Mouse (Mus musculus) hindbrain, embryonic 11.5 days (tissue): ENCODE measurements at regions not wholly inside any gene's neighbourhood (a gene's known extent, or its start where the extent isn't known, plus 50 kb on each side); places are given as distances from the start of the nearest gene placed in this dataset.
A peak's percentile ranks its signal among the peaks of the same experiment; 100 is the strongest.

Source experiments
- ATAC-seq: fragments of 200-750 bp; cut with Nextera tagmentation; 2 replicates; pipeline ENCODE4 v1.8.0; 2017; ENCODE audit warnings: mild to moderate bottlenecking, moderate TSS enrichment, moderate library complexity; ENCODE audit not compliant: low FRiP score
- DNase-seq: peaks from one replicate; pipeline ENCODE4 v3.0.0-alpha.2; 2015; ENCODE audit warnings: low spot score
- H3K27ac ChIP-seq: fragments of 300-500 bp; sonication (generic); 2 replicates; pipeline ENCODE4 v1.5.1; 2014; ENCODE audit warnings: mild to moderate bottlenecking, low read depth, low read length
- H3K27me3 ChIP-seq: fragments of 300-500 bp; sonication (generic); 2 replicates; pipeline ENCODE4 v1.6.1; 2014; ENCODE audit warnings: mild to moderate bottlenecking, low read length, moderate library complexity, mixed read lengths; ENCODE audit not compliant: control insufficient read depth, insufficient read depth
- H3K36me3 ChIP-seq: fragments of 300-500 bp; sonication (generic); 2 replicates; pipeline ENCODE4 v1.6.1; 2014; ENCODE audit warnings: mild to moderate bottlenecking, low read length, moderate library complexity, mixed read lengths; ENCODE audit not compliant: control insufficient read depth, insufficient read depth
- H3K4me1 ChIP-seq: fragments of 300-500 bp; sonication (generic); replicated peaks from 2 replicates; pipeline ENCODE4 v1.6.1; 2014; ENCODE audit warnings: low read length, mixed read lengths; ENCODE audit not compliant: control insufficient read depth, insufficient read depth
- H3K4me2 ChIP-seq: fragments of 300-500 bp; sonication (generic); replicated peaks from 2 replicates; pipeline ENCODE4 v1.6.1; 2014; ENCODE audit warnings: mild to moderate bottlenecking, low read depth, low read length
- H3K4me3 ChIP-seq: fragments of 300-500 bp; sonication (generic); 2 replicates; pipeline ENCODE4 v1.5.1; 2014; ENCODE audit warnings: low read depth, low read length
- H3K9ac ChIP-seq: fragments of 300-500 bp; sonication (generic); 2 replicates; pipeline ENCODE4 v1.6.1; 2014; ENCODE audit warnings: low read depth, low read length
- H3K9me3 ChIP-seq: fragments of 300-500 bp; sonication (generic); 2 replicates; pipeline ENCODE4 v1.6.1; 2016; ENCODE audit warnings: low read length; ENCODE audit not compliant: control insufficient read depth
- WGBS: fragments of 180-500 bp; shearing (Covaris S2); extraction: QIAGEN DNeasy Blood & Tissue Kit; methylation state at CpG from one replicate; pipeline ENCODE4 v1.1.7; 2014; 5-methylcytosine and 5-hydroxymethylcytosine counted together

DNA sequence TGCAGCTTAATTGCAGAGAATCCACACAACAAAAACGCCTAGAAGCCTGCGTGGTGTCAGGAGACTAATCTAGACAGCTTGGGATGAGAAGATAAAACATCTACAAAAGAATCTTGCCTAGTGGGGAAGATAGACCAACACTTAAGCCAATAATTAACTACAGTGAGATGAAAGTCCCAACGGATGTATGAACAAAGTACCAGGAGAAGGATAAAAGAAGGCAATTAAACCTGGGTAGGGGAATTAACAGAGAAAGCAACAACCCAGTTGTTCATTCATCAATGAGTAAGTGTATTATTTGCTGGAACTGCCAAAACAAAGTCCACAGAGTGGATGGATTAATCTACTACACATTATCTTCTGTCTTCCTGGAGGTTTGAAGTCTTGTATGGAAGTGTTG, 99.8 kb downstream of the Olfm4 start:
- Histone ChIP-seq H3K36me3 (no peaks in the 10 kb centered on the region), H3K4me1 (no peaks in the 10 kb centered on the region), H3K27me3 (no peaks in the 10 kb centered on the region), H3K4me2 (no peak overlapping the region), H3K4me3 (no peak overlapping the region), H3K27ac (no peak overlapping the region), H3K9ac (no peak overlapping the region), H3K9me3 (no peaks in the 10 kb centered on the region)
- ATAC-seq (no peak), DNase-seq (no peak)
- WGBS = 82% methylated on average over 3 of the region's 3 CpGs

DNA sequence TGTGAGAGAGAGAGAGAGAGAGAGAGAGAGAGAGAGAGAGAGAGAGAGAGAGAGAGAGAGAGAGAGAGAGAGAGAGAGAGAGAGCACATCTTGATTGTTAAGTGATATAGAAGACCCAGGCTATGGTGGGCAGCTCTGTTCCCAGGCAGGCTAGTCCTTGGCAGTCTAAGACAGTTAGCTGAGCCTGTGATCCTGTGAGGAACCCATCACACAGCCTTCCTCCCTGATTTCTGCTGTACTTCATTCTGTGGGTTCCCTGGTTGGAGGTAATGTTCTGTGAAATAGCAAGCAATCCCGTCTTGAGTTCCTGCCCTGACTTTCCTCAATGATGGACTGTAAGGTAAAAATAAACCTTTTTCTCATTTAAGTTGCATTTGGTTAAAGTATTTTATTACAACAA, 113.4 kb downstream of the Olfm4 start:
- Histone ChIP-seq H3K4me1 (no peaks in the 10 kb centered on the region), H3K9me3 (no peaks in the 10 kb centered on the region), H3K9ac (no peak overlapping the region), H3K4me3 (no peak overlapping the region), H3K4me2 (no peak overlapping the region), H3K27me3 (no peaks in the 10 kb centered on the region), H3K36me3 (no peaks in the 10 kb centered on the region), H3K27ac (no peak overlapping the region)
- ATAC-seq = no peak
- 74% methylated on average over 1 of the region's 1 CpGs for WGBS
- no peak for DNase-seq

DNA sequence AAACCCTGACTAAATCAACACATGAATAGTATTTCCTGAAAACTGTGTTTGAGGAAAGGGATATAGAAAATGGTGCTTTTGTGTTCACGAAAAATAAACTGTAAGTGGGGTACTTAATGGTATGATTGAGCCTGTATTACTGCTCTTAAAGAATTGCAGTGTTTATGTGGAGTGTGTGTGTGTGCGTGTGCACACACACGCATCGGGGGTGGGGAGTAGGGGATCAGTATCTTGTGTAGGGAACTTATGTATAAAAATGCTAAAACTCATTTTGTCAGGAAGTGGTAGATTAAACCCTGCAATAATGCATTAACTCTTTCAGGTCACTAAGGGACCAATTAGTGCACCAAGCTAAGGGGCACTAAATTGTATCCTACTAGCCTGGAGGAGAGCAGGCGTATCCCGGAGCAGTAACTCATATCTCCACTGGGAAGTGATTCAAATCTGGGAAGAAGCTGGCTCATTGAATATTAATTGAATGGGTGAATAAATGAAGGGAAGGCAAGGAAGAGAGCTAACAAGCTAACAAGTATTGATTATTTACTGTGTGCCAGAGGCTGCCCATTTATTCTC, 129.3 kb downstream of the Olfm4 start:
- no peak for DNase-seq
- Histone ChIP-seq H3K27ac (no peak overlapping the region), H3K27me3 (no peaks in the 10 kb centered on the region), H3K4me3 (no peak overlapping the region), H3K4me2 (no peak overlapping the region), H3K9ac (no peak overlapping the region), H3K36me3 (no peaks in the 10 kb centered on the region), H3K4me1 (no peaks in the 10 kb centered on the region), H3K9me3 (no peaks in the 10 kb centered on the region)
- WGBS = 86% methylated on average over 6 of the region's 6 CpGs
- ATAC-seq = no peak

DNA sequence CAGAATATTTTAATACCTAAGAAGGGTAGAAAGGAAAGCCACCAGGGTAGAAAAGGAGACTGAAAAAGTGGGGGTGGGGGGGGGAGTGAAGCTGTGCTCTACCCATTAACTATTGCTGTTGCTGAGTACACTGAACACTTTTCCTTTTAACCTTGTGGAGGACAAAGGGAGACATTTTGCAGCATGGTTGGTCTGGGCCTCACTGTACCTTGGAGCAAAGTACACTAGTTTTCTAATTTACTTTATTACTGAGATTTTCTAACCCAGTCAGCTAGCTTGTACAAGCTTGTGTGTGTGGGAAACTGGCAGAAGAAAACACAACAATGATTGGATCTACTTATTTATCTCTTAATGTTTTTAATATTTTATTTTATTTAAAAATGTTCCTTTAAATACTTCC, 130.4 kb downstream of the Olfm4 start:
- H3K4me2 ChIP-seq = no peak overlapping the region
- no peaks in the 10 kb centered on the region for H3K36me3 ChIP-seq
- H3K9ac ChIP-seq = no peak overlapping the region
- DNase-seq (no peak), ATAC-seq (no peak)
- no peaks in the 10 kb centered on the region for H3K27me3 ChIP-seq
- no peaks in the 10 kb centered on the region for H3K4me1 ChIP-seq
- no peak overlapping the region for H3K27ac ChIP-seq
- no peaks in the 10 kb centered on the region for H3K9me3 ChIP-seq
- no peak overlapping the region for H3K4me3 ChIP-seq

DNA sequence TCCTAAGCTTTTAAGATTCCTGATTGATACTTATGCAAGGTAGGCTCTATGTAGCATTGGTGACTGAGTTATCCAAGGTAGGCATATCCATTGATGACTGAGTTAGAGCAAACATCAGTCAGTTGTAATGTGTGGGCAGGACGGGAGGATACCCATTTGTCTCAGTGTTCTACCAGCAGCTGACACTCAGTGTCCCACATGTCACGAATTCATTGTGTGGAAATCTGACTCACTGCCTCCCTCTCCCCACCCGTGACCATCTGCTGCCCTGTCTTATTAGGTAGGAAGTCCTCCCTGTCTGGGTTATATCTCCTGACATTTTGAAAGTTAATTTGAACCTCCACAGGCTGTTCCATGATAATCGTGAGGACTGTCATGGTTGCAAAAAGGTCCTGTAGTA, 141.3 kb downstream of the Olfm4 start:
- Histone ChIP-seq H3K9me3 (no peaks in the 10 kb centered on the region), H3K4me3 (no peak overlapping the region), H3K36me3 (no peaks in the 10 kb centered on the region), H3K27me3 (no peaks in the 10 kb centered on the region), H3K4me2 (no peak overlapping the region), H3K4me1 (no peaks in the 10 kb centered on the region), H3K9ac (no peak overlapping the region), H3K27ac (no peak overlapping the region)
- 70% methylated on average over 4 of the region's 4 CpGs for WGBS
- DNase-seq (no peak), ATAC-seq (no peak)

DNA sequence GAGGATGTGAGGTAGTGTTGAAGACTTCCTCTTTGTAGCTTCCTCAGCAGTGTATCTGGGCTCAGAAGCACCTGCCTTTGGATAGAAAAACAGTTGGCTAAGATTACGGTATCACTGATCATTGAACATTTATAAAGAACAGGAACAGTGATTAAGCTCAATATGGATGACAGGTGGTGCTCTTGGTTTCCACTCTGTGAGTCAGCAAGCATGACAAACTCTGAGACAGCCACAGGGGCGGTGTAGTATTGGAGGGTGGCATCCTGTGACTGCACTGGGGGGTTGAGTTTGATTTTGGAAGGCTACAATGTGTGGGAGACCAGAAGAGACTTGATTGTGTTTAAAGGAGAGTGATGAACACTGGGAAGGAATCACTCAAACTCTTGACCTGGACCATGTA, 144.3 kb downstream of the Olfm4 start:
- DNase-seq (no peak), ATAC-seq (no peak)
- no peak overlapping the region for H3K4me3 ChIP-seq
- no peak overlapping the region for H3K9ac ChIP-seq
- H3K27ac ChIP-seq = no peak overlapping the region
- WGBS = 86% methylated on average over 2 of the region's 2 CpGs
- H3K36me3 ChIP-seq = no peaks in the 10 kb centered on the region
- H3K4me2 ChIP-seq = no peak overlapping the region
- H3K27me3 ChIP-seq = no peaks in the 10 kb centered on the region
- H3K4me1 ChIP-seq = no peaks in the 10 kb centered on the region
- H3K9me3 ChIP-seq = no peaks in the 10 kb centered on the region

DNA sequence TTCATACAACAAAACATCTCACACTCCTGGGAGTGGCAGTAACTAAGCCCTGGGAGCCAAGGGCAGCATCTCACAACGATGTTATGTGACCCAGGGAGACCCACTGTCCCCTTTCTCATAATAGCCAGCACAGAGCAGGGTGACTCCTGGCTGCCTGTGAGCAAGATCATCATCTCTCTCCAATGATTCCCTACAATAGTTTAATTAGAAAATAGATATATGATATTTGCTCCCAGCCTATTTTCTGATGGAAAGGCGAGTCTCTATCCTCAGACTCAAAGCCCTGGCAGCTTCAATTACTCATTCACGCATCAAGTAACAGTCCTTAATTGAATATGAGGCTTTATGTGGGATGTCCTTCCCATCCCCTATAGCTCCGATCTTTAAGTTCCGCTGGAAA, 153.7 kb downstream of the Olfm4 start:
- no peak overlapping the region for H3K4me2 ChIP-seq
- 41% methylated on average over 5 of the region's 5 CpGs for WGBS
- no peaks in the 10 kb centered on the region for H3K27me3 ChIP-seq
- ATAC-seq (peak; percentile 33; the same call in 1 of the 2 replicates), DNase-seq (no peak)
- H3K4me1 ChIP-seq = 0 out of 2 replicates have a peak, but pooled peaks cover 2% of the 10 kb centered on the region
- H3K36me3 ChIP-seq = no peaks in the 10 kb centered on the region
- H3K9me3 ChIP-seq = no peaks in the 10 kb centered on the region
- H3K4me3 ChIP-seq = no peak overlapping the region
- peak overlapping the region; percentile 24; the same call in 1 of the 2 replicates for H3K27ac ChIP-seq
- no peak overlapping the region for H3K9ac ChIP-seq

DNA sequence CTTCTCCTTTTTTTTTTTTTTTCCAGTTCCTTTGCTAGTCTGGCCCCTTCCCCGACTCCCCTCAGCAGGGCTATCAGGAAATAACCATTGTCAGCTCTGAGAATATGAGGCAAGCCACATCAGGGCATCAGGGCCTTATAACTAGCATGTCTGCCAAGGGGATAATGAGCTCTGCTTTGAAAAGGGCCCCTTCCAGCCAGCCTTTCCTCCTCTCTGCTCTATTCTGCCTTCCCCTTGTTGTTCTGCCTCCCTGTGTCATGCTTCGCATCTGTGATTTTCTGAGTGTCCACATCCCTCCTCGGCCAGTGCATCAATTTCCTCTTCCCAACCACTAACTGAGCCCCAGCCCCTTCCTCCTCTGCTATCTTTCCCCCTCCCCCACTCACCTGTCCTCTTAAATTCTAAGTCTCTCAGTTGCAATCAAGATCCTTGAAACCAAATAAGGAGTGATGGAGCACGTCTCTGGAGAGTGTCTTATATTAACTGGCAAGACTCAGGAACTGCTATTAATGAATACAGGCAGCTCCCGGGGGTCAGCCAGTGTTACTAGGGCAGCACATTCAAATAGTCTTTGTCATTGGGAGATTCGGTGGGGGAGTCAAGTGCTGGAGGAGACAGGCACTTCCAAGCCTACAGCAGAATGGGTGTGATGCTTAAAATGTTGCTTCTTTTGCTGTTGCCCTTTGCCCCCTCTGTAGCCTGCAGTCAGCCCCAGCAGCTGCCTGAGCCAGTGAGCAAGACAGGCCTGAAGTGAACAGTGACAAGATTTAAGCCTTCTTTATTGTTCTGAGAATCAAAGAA, 155.3 kb downstream of the Olfm4 start:
- peak; percentile 45 for DNase-seq
- Histone ChIP-seq H3K4me1 (0 out of 2 replicates have a peak, but pooled peaks cover 2% of the 10 kb centered on the region), H3K4me2 (no peak overlapping the region), H3K9me3 (no peaks in the 10 kb centered on the region), H3K36me3 (no peaks in the 10 kb centered on the region), H3K27ac (peak overlapping the region; percentile 71), H3K27me3 (no peaks in the 10 kb centered on the region), H3K4me3 (no peak overlapping the region), H3K9ac (no peak overlapping the region)
- peak; percentile 85 for ATAC-seq
- 11% methylated on average over 6 of the region's 6 CpGs for WGBS

DNA sequence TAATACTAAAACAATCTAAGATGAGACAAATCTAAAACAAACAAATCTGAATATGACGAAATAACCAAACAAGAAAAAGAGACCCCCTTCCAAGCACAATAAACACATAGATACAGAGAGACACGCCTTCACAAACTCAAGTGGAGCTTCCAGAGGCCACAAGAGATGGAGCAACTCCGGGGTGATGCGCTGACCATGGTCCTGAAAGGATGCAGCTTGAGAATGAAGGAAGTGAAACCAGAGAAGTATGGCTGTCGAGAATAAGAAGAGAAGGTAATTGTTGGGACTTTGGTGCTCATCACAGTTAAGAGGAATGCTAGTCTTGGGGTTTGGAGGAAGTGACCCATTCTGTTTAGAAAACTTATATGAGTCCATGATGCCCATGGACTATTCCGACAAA, 173.1 kb downstream of the Olfm4 start:
- Histone ChIP-seq H3K9ac (no peak overlapping the region), H3K36me3 (no peaks in the 10 kb centered on the region), H3K4me3 (no peak overlapping the region), H3K27me3 (no peaks in the 10 kb centered on the region), H3K4me2 (no peak overlapping the region), H3K9me3 (no peaks in the 10 kb centered on the region), H3K27ac (no peak overlapping the region), H3K4me1 (no peaks in the 10 kb centered on the region)
- peak; percentile 60 for DNase-seq
- WGBS = 47% methylated on average over 6 of the region's 6 CpGs
- ATAC-seq = no peak
